Mouse (Mus musculus): ENCODE results near the gene Cblb. TPM values are rescaled to one million over a fixed set of nuclear protein-coding genes. Genes with fewer than 3 reads are reported as not detected.

Gene Cblb
- polyA plus RNA-seq, 1 experiment = 9.4 TPM

DNA sequence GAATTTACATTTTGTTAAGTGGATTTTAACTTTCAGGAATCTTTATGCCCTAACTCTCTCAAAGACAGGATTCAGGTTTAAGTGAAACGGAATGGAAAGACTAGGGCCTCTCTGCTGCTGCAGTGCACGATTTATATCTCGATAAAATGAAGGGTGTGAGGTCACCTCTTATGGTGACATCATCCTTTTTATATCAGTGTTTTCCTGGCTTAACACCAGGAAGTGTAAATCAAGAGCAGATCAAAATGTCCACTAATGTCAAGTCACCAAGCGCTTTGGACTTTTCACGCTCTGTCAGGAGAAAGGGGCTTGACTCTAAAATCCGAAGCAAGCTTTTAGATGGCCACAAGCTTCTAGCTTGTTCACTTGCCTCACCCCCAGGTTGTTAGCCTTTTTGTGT is 38.6 kb downstream of the Cblb start:
- no peak for DNase-seq (ENCODE audit: extremely low spot score in 1 of 2, low spot score in 1 of 2)

DNA sequence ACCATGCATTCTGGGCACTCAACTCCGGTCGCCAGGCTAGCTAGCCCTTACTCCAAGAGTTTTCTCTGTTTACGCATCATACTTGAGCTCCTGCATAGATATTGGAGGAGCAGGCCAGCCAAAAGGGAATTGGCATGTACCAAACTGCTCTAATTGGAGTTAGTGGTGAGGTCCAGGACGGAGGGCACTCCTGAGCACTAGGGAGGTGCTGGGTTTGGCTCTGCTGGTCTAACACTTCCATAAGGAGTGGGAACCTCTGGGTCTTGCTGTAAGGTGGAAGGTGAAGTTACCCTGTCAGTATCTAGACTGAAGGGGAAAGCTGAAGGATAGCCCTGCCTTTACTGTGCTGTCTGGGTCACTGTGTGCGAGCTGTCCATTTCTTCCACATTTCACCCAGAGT is 39.1 kb downstream of the Cblb start:
- no peak for DNase-seq (ENCODE audit: extremely low spot score in 1 of 2, low spot score in 1 of 2)

DNA sequence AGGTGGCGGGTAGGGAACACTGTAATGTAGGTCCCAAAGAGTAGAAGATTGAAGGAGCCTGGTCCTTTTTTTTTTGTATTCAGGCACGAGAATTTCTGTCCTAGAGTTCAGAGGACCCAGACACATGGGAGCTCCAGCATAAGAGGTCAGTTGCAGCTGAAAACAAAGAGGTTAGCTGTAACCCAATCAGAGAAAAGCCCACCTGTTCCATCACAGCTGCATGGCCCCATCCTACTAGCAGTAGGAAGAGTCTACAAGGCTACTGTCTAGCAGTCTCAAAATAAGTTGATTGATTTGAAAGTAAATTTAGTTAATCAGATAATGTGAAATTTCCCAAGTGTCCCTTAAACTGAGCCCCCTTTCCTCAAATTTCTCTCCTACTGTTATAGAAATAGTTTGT is 40.3 kb downstream of the Cblb start:
- no peak for DNase-seq (ENCODE audit: extremely low spot score in 1 of 2, low spot score in 1 of 2)

DNA sequence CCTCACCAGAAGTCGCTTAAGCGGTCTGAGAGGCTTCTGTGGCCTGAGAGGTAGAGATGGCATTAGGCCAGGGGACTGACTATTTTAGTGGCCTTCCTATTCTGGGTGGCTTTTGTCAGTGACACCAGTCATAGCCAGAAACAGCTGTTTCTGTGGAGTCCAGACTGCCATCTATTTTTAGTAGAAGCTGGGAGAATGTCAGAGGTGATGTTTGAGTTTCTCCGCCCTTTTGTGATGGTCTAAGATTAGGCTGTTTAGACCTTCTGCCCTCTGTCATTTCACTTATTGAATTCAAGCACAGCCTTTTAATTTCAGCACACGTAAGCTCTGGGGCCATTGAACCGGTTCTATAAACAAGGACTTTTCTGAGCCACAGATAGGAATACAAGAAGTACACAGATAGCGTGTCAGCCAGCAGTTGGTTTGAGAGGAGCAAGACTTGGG is 40.8 kb downstream of the Cblb start:
- DNase-seq (ENCODE audit: extremely low spot score in 1 of 2, low spot score in 1 of 2) = no peak

DNA sequence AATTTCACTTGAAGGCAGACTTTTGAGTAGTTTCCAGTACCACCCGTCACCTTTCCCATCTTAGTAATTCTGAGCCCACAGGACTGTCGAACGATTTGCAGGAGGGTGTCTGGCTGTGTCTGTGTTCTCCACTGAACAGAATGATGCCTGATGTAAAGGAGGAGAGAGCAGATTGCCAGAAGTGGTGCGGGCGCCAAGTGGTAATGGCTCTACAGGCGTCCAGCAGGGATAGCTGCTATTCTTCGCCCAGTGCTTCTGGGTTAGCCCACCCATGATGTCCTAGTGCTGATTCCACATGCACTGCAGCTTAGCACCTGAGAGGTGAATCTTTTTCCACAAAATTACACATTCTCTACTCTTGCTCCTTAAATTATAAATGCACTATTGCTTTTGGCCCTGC is 45.6 kb downstream of the Cblb start:
- no peak for DNase-seq (ENCODE audit: extremely low spot score in 1 of 2, low spot score in 1 of 2)

DNA sequence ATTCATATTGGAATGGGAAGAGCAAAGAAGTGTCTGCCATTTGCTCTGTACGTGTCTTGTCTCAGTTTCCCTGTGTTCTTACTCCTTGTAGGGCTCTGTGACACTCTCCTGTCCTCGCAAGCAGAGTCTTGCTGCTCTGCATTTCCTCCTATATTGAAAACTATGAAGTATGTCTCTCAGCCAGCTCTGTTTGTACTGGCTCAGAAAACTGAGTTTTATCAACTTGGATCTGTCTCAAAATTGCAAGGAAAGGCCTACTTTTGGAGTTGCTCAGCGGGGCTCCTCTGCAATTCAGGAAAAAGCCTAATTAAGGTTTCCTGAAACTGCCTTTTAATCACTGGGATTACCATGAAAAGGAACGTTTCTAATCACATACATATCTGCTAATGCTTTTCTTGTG is 46.9 kb downstream of the Cblb start:
- no peak for DNase-seq (ENCODE audit: extremely low spot score in 1 of 2, low spot score in 1 of 2)

DNA sequence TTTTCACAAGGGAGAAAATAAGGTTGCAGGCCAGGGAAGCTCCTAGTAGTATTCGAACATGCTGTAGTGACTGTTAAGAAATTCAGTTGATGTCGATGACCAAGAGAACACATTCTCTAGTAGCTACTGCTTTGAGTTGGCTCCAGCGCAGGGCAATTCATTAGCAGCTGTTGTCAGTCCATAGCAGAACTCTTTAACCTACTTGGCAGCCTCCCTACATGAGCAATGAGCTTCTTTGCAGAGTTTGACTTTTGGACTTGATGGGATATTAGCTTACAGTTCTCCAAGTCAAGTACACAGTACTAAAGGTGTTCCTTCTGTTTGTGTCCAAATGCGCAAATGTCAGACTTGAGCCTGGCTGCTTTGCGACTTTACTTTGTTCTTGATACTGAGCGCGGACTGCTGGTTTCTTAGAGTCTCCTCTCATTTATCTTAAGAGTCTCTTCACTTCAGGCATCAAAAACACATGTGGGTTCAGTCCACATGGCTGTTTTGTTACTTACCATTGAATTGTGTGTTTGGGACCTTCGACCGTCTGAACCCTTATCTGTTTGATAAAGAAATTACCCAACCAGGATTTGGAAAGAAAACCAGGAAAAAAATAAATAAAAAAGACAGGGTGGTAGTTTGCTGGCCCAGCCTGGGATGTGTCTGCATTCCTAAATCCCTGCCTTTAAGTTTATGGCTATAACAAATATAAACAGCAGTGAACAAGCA is 47.9 kb downstream of the Cblb start:
- DNase-seq (ENCODE audit: extremely low spot score in 1 of 2, low spot score in 1 of 2) = no peak

DNA sequence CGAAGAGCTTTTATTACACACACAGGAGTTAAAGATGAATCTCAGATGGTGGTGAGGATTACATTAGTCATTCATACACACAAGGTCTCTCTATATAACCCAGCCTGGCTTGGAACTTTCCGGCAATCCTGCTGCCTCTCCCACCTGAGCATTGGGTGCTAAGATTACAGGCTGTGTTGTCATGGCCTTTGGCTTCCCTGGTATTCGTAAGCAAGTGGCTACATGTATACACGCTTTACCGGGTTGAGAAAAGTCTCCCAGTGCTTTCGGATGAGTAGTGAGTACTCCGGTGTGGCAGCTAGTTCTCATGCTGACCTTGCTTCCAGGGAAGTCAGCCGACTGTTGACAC is 48.4 kb downstream of the Cblb start:
- DNase-seq (ENCODE audit: extremely low spot score in 1 of 2, low spot score in 1 of 2) = no peak

DNA sequence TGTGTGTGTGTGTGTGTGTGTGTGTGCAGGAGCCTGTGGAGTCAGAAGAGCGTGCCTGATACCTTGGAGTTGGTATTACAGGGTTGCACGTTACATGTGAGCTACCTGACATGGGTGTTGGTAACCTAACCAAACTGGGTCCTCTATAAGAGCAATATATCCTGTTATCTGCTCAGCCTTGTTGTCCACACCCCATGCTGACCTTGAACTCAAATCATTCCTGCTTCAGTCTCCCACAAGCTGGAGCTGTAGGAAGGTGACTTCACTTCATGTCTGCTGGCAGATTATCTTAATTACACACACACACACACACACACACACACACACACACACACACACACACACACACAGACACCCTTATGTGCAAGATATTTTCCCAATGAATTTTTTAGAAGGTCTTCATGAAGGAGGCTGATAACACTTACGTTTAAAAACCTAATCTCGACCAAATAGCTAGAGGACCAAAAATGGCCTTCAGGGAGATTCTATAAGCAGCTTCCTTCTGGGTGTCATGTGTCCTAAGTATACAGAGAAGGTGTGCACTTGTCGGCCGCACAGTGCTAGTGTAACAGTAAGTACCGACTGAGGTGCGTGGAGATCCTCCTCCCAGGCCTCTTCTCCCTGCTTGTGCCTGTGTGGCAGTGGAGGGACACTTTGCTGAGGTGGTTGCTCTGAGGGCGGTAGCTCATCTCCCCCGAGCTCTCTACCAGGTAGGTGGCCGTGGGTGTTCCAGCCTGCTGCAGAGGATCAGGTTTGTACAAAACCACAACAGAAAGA is 49.8 kb downstream of the Cblb start:
- DNase-seq (ENCODE audit: extremely low spot score in 1 of 2, low spot score in 1 of 2) = no peak

DNA sequence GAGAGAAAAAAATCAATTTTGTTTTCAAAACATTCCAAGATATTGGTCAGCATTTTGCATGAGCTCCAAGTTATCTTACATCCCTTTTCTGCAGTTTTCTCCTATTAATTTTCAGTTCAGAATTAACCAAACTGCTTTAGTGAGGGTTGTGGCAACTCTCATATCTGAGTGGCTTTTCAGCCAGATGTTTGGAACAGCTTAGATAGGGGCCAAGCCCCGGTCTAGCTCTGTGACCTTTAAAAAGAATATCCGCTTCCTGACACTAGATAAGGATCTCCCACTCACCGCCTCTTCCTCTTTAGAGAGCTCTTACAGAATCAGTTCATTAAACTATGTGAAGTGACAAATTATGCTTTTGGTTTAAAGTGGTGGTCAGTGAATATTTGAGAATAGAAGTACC is 50.7 kb downstream of the Cblb start:
- no peak for DNase-seq (ENCODE audit: extremely low spot score in 1 of 2, low spot score in 1 of 2)

DNA sequence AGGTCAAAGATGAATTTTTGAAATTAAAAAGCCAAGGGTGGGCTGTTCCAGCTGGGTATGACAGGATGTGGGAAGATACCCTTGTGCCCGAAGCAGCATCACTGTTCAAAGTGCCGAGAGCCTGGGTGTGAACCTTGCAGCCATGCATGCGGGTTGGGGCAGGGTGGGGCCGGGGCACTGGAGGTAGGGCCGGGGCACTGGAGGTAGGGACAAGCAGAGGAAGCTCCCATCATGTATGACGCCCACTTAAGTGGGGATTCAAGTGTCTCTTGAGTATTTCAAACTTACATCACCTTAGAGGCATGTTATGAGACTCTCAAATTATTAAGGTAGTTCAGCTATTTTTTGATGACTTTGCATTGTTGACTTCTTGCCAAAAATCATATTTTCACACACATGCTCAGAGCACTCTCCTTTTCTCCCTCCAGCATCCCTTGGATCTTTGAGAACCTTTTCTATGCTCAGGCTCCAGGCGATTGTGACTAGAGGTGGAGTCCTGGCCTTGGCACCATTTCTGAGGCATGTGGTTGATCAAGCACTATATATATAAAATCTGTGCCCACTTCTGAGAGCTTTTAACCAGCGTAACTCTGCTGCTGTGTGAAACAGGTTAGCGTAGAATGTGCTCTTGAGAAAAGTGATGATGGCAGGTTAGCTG is 55.9 kb downstream of the Cblb start:
- no peak for DNase-seq (ENCODE audit: extremely low spot score in 1 of 2, low spot score in 1 of 2)

DNA sequence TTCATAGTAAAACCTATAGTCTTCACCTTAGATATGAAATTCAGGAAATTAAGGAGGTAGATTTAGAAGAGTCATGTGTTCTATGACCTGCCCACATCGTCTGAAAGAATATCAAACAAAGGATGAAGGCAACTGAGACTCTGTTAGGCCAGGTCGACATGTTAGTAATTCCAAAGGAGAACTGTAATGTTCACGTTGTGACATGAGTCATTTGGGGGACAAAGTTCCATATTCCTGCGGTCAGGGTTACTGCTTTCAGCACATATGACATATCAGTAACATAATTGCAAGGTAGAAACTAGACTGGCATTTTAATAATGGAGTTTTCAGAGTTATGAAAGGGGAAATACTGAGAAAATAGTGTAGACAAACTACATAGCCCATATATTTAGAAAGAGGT is 58.3 kb downstream of the Cblb start:
- DNase-seq (ENCODE audit: extremely low spot score in 1 of 2, low spot score in 1 of 2) = no peak

DNA sequence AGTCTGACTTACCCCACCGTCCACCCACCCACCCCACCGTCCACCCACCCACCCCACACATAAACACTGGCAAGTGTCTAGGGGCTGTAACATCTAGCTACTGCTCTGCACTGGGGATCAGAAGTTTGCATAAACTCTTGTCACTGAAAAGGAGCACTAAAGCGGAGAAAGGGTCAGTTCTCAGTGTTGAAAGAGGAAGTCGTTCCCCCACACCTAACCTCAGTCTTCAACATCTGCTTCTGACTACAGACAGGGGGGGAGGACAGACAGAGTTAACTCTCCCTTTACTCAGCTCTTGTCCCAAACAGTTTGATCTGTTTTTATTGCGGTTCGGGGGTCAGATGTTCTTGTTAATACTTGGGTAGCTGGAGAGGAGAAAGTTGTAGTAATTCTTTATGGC is 59.9 kb downstream of the Cblb start:
- DNase-seq (ENCODE audit: extremely low spot score in 1 of 2, low spot score in 1 of 2) = no peak

DNA sequence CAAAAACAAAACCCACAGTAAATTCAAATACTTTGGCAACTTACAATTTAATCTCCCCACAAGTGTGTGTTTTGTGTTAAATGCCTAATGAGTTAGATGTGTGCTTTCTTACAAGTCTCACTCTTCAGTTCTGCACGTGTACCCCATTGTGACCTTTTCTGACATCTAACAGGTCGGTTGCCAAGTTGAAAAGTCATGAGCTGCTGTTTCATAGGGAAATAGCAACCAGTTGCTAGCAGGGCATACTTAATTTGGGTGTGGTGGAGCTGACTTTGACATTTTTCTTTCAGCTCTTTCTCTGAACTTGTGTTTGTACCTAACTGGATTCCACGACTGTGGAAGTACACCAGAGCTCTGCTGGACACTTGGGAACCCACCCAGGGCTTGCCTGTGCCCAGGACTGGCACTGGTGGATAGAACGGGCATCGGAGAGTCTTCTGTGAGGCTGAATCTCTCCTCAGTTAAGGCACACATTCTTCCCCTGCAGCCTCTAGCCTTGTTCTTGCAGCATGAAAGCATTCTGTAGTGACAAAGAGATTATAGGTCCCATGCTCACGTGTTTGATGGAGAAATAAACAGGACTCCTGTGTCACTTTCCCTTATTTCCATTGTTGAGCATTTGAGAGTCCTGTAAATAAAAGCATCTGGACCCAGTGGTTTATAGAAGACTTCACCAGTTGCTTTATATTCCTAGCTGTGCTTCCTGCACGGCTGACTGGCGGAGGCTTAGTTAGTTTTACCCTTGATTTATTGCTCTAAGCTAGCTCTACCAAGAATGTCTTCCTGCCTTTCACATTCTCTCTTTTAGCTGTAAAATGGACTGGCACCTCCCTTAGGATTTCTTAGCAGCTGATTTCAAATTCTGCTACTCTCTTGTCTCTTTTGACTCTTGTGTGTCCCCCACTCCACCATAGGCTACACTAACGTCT is 62.6 kb downstream of the Cblb start:
- no peak for DNase-seq (ENCODE audit: extremely low spot score in 1 of 2, low spot score in 1 of 2)

DNA sequence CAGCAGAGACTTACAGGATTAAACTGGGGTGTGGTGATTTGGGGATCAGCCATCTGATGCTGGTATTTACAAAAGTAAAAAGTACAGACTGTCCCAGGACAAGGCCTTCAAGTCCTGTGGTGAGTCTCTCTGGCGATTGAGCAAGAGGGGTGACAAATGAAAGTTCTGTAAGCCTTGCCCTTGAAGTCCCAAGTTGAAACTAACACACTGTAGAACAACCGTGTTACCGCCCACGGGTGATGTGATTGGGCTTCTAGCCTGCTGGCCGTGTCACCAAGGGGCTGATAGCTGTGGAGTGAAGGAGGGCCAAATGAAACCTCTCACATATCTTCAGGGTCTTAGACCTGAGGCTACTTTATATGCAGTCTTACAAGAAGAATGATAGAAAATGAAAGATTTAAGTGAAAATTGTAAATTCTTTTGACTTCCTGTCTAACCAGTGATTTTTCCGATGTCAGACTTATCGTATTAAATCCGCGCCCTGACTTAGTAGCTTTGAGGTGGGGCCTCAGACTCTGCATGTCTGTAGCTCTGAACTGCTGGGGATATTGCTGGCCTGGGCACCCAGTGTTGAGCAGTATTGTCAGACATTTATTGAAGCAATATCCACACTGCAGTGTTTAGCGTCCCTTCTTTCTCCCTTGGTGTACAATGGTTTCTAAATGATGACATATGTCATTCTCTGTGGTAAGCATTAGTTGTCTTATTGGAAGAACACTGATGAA is 63.9 kb downstream of the Cblb start:
- DNase-seq (ENCODE audit: extremely low spot score in 1 of 2, low spot score in 1 of 2) = no peak

DNA sequence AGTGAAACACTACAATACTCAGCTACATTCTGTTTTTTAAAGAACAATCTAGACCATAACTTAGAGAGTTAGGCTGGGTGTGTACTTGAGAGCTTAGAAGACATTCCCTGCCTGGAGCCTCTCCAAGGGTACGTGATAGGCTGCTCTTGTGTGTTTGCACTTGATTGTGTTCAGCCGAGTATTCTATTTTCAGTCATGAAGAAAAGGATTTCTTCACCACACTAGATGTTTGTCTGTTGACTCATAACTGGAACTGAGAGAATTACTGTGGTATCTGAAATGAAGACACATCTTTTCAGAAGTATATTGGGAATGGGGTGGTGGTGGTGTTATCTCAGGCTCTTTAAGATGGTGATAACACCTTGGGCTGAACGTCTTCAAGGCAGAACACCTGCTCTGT is 64.6 kb downstream of the Cblb start:
- DNase-seq (ENCODE audit: extremely low spot score in 1 of 2, low spot score in 1 of 2) = no peak

DNA sequence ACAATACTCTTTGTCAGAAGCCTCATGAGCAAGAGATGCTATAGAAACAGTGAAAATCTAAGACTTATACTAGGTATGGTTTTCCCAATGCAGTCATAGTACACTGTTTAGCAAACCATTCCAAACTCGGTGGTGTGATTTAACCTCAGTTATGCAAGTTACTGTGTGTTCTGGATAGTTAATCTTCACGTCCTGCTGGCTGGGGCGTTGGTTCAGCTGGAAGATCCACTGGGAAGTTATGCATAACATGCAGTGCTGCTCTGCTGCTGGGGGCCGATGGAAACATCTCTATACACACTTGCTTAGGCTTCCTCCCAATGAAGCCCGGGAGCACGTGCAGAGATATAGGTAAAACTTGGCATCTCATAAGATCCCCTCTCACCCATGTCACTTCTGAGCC is 69.4 kb downstream of the Cblb start:
- DNase-seq (ENCODE audit: extremely low spot score in 1 of 2, low spot score in 1 of 2) = no peak

DNA sequence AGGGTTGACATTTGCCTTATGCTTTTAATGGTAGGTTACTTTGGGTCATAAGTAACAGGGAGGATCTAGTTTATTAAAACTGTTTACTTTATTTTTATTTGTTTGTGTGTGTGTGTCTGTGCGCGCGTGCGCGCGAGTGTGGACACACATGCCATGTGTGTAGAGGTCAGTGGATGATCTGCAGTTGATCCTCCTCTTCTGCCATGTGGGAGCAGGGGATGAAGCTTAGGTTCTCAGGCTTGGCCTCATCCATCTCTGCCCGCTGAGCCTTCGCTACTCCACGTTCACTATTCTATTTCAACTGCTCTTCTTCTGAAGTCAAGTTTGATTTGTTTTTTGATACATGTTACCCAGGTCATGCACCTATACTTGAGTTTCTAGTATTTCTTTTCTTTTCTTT is 73.6 kb downstream of the Cblb start:
- DNase-seq (ENCODE audit: extremely low spot score in 1 of 2, low spot score in 1 of 2) = no peak

DNA sequence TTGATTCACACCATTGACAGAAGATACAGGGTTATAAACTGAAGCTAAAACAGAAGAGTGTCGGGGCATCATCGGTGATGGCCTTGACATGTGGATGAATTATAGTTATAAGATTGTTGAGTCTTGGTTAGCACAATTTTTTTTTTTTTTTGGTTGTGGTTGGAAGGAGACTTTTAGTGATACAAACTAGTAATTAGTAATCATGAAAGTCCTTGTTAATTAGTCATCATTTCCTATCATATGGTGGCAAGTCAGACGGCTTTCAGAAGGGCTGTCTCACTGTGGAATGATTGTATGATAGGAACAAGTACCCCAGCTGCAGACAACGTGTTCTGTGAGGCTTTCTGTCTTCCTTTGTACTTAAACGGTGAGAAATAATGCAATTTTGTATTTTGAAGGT is 76.8 kb downstream of the Cblb start:
- no peak for DNase-seq (ENCODE audit: extremely low spot score in 1 of 2, low spot score in 1 of 2)

DNA sequence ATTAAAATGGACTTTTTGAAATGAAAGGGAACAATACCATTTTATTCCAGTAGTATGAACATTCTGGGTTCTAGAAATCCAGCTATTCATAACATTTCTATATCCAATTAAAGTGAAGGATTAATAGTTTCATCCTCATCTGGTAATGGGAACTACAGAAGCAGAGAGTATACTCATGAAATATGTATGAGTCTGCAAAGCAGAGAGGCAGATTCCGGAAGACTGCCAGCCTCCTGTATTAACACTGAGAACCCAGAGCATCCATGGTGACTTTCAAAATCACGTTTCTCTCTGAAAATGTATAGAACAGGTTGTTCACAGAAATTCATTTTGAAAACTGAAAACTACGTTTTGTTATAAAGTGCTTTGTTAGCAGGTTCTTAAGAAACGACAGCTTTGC is 83.4 kb downstream of the Cblb start:
- peak in 1 of 2 experiments; percentile 46 for DNase-seq (ENCODE audit: extremely low spot score in 1 of 2, low spot score in 1 of 2)
